Mouse (Mus musculus) MEL (cell line): ENCODE data around the gene Bpifb1. TPM values are rescaled to one million over a fixed set of nuclear protein-coding genes. Genes with fewer than 3 reads are reported as not detected.
"Not testable (repeated sequence)": the region's sequence is repeated elsewhere in the genome, so short reads cannot be mapped to it uniquely, and the experiment has no call there.

Experiments
- DNase-seq: peaks from one replicate; pipeline ENCODE4 v3.0.0; 2011; ENCODE audit warnings: low read depth, low spot score
- H3K27ac ChIP-seq: 2 replicates; pipeline ENCODE4 v1.5.1; 2012; ENCODE audit warnings: low read depth, mild to moderate bottlenecking, control low read depth, low read length, moderate library complexity; ENCODE audit not compliant: control insufficient read depth
- H3K27me3 ChIP-seq, 2 experiments: fragments of 150-350 bp in 1 of 2; sonication (generic) in 1 of 2; 2 replicates each; pipeline ENCODE4 v1.6.1; 2012; ENCODE audit warnings: low read length in 2 of 2, mild to moderate bottlenecking in 2 of 2, improper control_type of control experiment in 1 of 2, moderate library complexity in 1 of 2; ENCODE audit not compliant: insufficient read depth in 2 of 2, control insufficient read depth in 1 of 2
- H3K36me3 ChIP-seq, 2 experiments: 2 replicates each; pipeline ENCODE4 v1.6.1; 2012 to 2014; ENCODE audit warnings: low read length in 2 of 2, improper control_type of control experiment in 1 of 2, inconsistent platforms in 1 of 2, mild to moderate bottlenecking in 1 of 2; ENCODE audit not compliant: insufficient read depth in 2 of 2, control insufficient read depth in 1 of 2
- H3K4me1 ChIP-seq, 2 experiments: fragments of 150-350 bp in 1 of 2; sonication (generic) in 1 of 2; 2 replicates each; pipeline ENCODE4 v1.6.1; 2012; ENCODE audit warnings: low read length in 2 of 2, improper control_type of control experiment in 1 of 2, mild to moderate bottlenecking in 1 of 2; ENCODE audit not compliant: insufficient read depth in 2 of 2, control insufficient read depth in 1 of 2
- H3K4me3 ChIP-seq, 2 experiments: fragments of 150-350 bp in 1 of 2; sonication (generic) in 1 of 2; 2 replicates each; pipeline ENCODE4 v1.5.1; 2012; ENCODE audit warnings: low read depth in 2 of 2, low read length in 2 of 2, mild to moderate bottlenecking in 2 of 2, moderate library complexity in 2 of 2, control low read depth in 1 of 2, improper control_type of control experiment in 1 of 2; ENCODE audit not compliant: control insufficient read depth in 1 of 2, insufficient read depth in 1 of 2
- H3K79me2 ChIP-seq: 2 replicates; pipeline ENCODE4 v1.6.1; 2012; ENCODE audit warnings: mild to moderate bottlenecking, low read length, moderate library complexity; ENCODE audit not compliant: control insufficient read depth, poor library complexity, insufficient read depth
- H3K9ac ChIP-seq: 2 replicates; pipeline ENCODE4 v1.6.1; 2012; ENCODE audit warnings: low read depth, mild to moderate bottlenecking, control low read depth, low read length, moderate library complexity; ENCODE audit not compliant: control insufficient read depth, poor library complexity, severe bottlenecking
- H3K9me3 ChIP-seq: fragments of 150-350 bp; sonication (generic); replicated peaks from 2 replicates; pipeline ENCODE4 v1.6.1; 2012; ENCODE audit warnings: mild to moderate bottlenecking, low read length, improper control_type of control experiment, moderate library complexity; ENCODE audit not compliant: insufficient read depth
- CHD1 ChIP-seq: IDR thresholded peaks from 2 replicates; pipeline ENCODE4 v1.6.1; 2012; ENCODE audit warnings: low read depth, mild to moderate bottlenecking, inconsistent platforms, low read length, improper control_type of control experiment
- CTCF ChIP-seq, 3 experiments: IDR thresholded peaks in 2 of 3; conservative IDR thresholded peaks in 1 of 3; 2 replicates each; pipeline ENCODE4 v1.5.1; 2011 to 2012; ENCODE audit warnings: low read length in 3 of 3, low read depth in 2 of 3, mild to moderate bottlenecking in 2 of 3, improper control_type of control experiment in 1 of 3, inconsistent platforms in 1 of 3, mixed read lengths in 1 of 3, moderate library complexity in 1 of 3; ENCODE audit not compliant: control insufficient read depth in 1 of 3, insufficient read depth in 1 of 3, poor library complexity in 1 of 3, severe bottlenecking in 1 of 3
- E2F4 ChIP-seq: IDR thresholded peaks from 2 replicates; pipeline ENCODE4 v1.6.1; 2011; ENCODE audit warnings: low read depth, low read length, improper control_type of control experiment, borderline replicate concordance
- EP300 ChIP-seq, 2 experiments: IDR thresholded peaks; 2 replicates each; pipeline ENCODE4 v1.6.1; 2011; ENCODE audit warnings: improper control_type of control experiment in 2 of 2, low read length in 2 of 2, low read depth in 1 of 2, mild to moderate bottlenecking in 1 of 2
- HCFC1 ChIP-seq: IDR thresholded peaks from 2 replicates; pipeline ENCODE4 v1.6.1; 2012; ENCODE audit warnings: low read depth, mild to moderate bottlenecking, inconsistent platforms, low read length, improper control_type of control experiment, moderate library complexity
- KAT2A ChIP-seq: conservative IDR thresholded peaks from 2 replicates; pipeline ENCODE4 v1.6.1; 2012; ENCODE audit warnings: low read depth, low read length, improper control_type of control experiment, inconsistent platforms
- MXI1 ChIP-seq: IDR thresholded peaks from 2 replicates; pipeline ENCODE4 v1.6.1; 2011; ENCODE audit warnings: mild to moderate bottlenecking, low read depth, low read length, improper control_type of control experiment
- MYB ChIP-seq: IDR thresholded peaks from 2 replicates; pipeline ENCODE4 v1.6.1; 2011; ENCODE audit warnings: mild to moderate bottlenecking, low read depth, low read length, improper control_type of control experiment
- MYC ChIP-seq: IDR thresholded peaks from 2 replicates; pipeline ENCODE4 v1.6.1; 2011; ENCODE audit warnings: low read depth, mild to moderate bottlenecking, low read length, improper control_type of control experiment, moderate library complexity
- NELFE ChIP-seq: IDR thresholded peaks from 2 replicates; pipeline ENCODE4 v1.6.1; 2011; ENCODE audit warnings: low read depth, low read length, improper control_type of control experiment
- POLR2AphosphoS2 ChIP-seq: IDR thresholded peaks from 2 replicates; pipeline ENCODE4 v1.6.1; 2011; ENCODE audit warnings: low read length, improper control_type of control experiment
- POLR2AphosphoS5 ChIP-seq: IDR thresholded peaks from 2 replicates; pipeline ENCODE4 v1.6.1; 2012; ENCODE audit warnings: low read depth, borderline replicate concordance, mild to moderate bottlenecking, inconsistent platforms, low read length, moderate library complexity, mixed read lengths
- RAD21 ChIP-seq: IDR thresholded peaks from 2 replicates; pipeline ENCODE4 v1.6.1; 2011; ENCODE audit warnings: mild to moderate bottlenecking, low read depth, low read length, improper control_type of control experiment
- TAL1 ChIP-seq: IDR thresholded peaks from 2 replicates; pipeline ENCODE4 v1.6.1; 2012; ENCODE audit warnings: mild to moderate bottlenecking, inconsistent platforms, low read length, moderate library complexity, mixed read lengths
- TCF12 ChIP-seq: IDR thresholded peaks from 2 replicates; pipeline ENCODE4 v1.6.1; 2014; ENCODE audit warnings: low read depth, mild to moderate bottlenecking, inconsistent platforms, low read length, improper control_type of control experiment, moderate library complexity
- UBTF ChIP-seq: IDR thresholded peaks from 2 replicates; pipeline ENCODE4 v1.6.1; 2012; ENCODE audit warnings: low read depth, mild to moderate bottlenecking, inconsistent platforms, low read length, improper control_type of control experiment, moderate library complexity, borderline replicate concordance; ENCODE audit not compliant: insufficient read depth
- USF1 ChIP-seq: IDR thresholded peaks from 2 replicates; pipeline ENCODE4 v1.6.1; 2014; ENCODE audit warnings: low read depth, mild to moderate bottlenecking, inconsistent platforms, low read length, improper control_type of control experiment, moderate library complexity
- ZC3H11A ChIP-seq: IDR thresholded peaks from 2 replicates; pipeline ENCODE4 v1.6.1; 2012; ENCODE audit warnings: low read depth, mild to moderate bottlenecking, inconsistent platforms, low read length, improper control_type of control experiment
- ZKSCAN1 ChIP-seq: IDR thresholded peaks from 2 replicates; pipeline ENCODE4 v1.6.1; 2012; ENCODE audit warnings: low read depth, mild to moderate bottlenecking, inconsistent platforms, low read length, improper control_type of control experiment, moderate library complexity
- ZMIZ1 ChIP-seq: IDR thresholded peaks from 2 replicates; pipeline ENCODE4 v1.6.1; 2012; ENCODE audit warnings: low read depth, mild to moderate bottlenecking, inconsistent platforms, low read length, improper control_type of control experiment, moderate library complexity
- ZNF384 ChIP-seq: IDR thresholded peaks from 2 replicates; pipeline ENCODE4 v1.6.1; 2012; ENCODE audit warnings: low read depth, mild to moderate bottlenecking, inconsistent platforms, low read length, improper control_type of control experiment
- polyA plus RNA-seq, 2 experiments: library from polyadenylated mRNA; stranded (reverse) in 1 of 2; unstranded in 1 of 2; fragments of >175 nt in 1 of 2; fragments of >200 nt in 1 of 2; gene quantifications; 2 replicates each; pipeline versions ENCODE4 v1.2.1 to v1.2.4; 2012; ENCODE audit warnings: low replicate concordance in 2 of 2, low read depth in 1 of 2; ENCODE audit not compliant: insufficient read length in 2 of 2, insufficient read depth in 1 of 2, missing spikeins in 1 of 2
- total RNA-seq: library from RNA; depleted of rRNA; stranded (reverse); fragments of 300-350 nt; gene quantifications from 2 replicates; pipeline ENCODE4 v1.2.3, GENCODE M21; 2012

Bpifb1 gene
- total and polyA plus RNA-seq, 3 experiments = not detected

GRCm38 (mm10) chr2:154245322-154245721, 54.7 kb downstream of the Bpifb1 start:
- H3K4me1 ChIP-seq = no peaks in the 10 kb centered on the region
- H3K9ac ChIP-seq = no peak overlapping the region
- no peak for DNase-seq
- no peaks in the 10 kb centered on the region for H3K79me2 ChIP-seq
- H3K27me3 ChIP-seq = no peaks in the 10 kb centered on the region; a peak in 2 of 4 replicates
- no peak overlapping the region for H3K27ac ChIP-seq
- no peak for TF ChIP-seq KAT2A
- no peak for TF ChIP-seq TCF12
- TF ChIP-seq RAD21 = no peak
- TF ChIP-seq MYC = no peak
- TF ChIP-seq ZC3H11A = no peak
- TF ChIP-seq TAL1 = no peak
- no peak for TF ChIP-seq USF1
- TF ChIP-seq MYB = no peak
- TF ChIP-seq CTCF (IDR thresholded peaks at IDR 0.05 in 2 of 3, conservative IDR thresholded peaks at IDR 0.05 in 1 of 3; ENCODE audit: control insufficient read depth in 1 of 3, insufficient read depth in 1 of 3, low read depth in 2 of 3, low read length in 3 of 3, poor library complexity in 1 of 3, severe bottlenecking in 1 of 3) = no peak
- TF ChIP-seq NELFE = no peak
- H3K9me3 ChIP-seq = no peaks in the 10 kb centered on the region
- H3K4me3 ChIP-seq = no peak overlapping the region
- H3K36me3 ChIP-seq = no peaks in the 10 kb centered on the region

- not testable (repeated sequence) for H3K9ac ChIP-seq, H3K36me3 ChIP-seq, H3K4me3 ChIP-seq, H3K4me1 ChIP-seq, H3K27me3 ChIP-seq, H3K27ac ChIP-seq, DNase-seq, H3K9me3 ChIP-seq, H3K79me2 ChIP-seq
These were observed 64.6 kb downstream of the Bpifb1 start for GRCm38 (mm10) chr2:154255254-154255653.

- no peaks in the 10 kb centered on the region for H3K9me3 ChIP-seq
- DNase-seq = no peak
- H3K36me3 ChIP-seq = no peaks in the 10 kb centered on the region
- H3K79me2 ChIP-seq = no peaks in the 10 kb centered on the region
- TF ChIP-seq ZNF384 (no peak), CTCF (IDR thresholded peaks at IDR 0.05 in 2 of 3, conservative IDR thresholded peaks at IDR 0.05 in 1 of 3; ENCODE audit: control insufficient read depth in 1 of 3, insufficient read depth in 1 of 3, low read depth in 2 of 3, low read length in 3 of 3, poor library complexity in 1 of 3, severe bottlenecking in 1 of 3) (no peak), NELFE (no peak), POLR2AphosphoS5 (no peak), TCF12 (no peak), UBTF (no peak), TAL1 (no peak), RAD21 (no peak), E2F4 (no peak), MYC (no peak), ZMIZ1 (no peak), KAT2A (no peak), CHD1 (no peak), ZKSCAN1 (no peak), EP300 (IDR thresholded peaks at IDR 0.05; ENCODE audit: low read depth in 1 of 2, low read length in 2 of 2) (no peak), HCFC1 (no peak), MXI1 (no peak), POLR2AphosphoS2 (no peak)
- H3K9ac ChIP-seq = no peak overlapping the region
- no peaks in the 10 kb centered on the region for H3K27me3 ChIP-seq
- H3K27ac ChIP-seq = no peak overlapping the region
- no peak overlapping the region for H3K4me3 ChIP-seq
- H3K4me1 ChIP-seq = no peaks in the 10 kb centered on the region
These were observed 65.2 kb downstream of the Bpifb1 start for GRCm38 (mm10) chr2:154255770-154256169.

GRCm38 (mm10) chr2:154257554-154257953, 66.9 kb downstream of the Bpifb1 start, which contains the start of gene Bpifb9a:
Gene Bpifb9a (plus strand): TSS chr2:154257854.
- DNase-seq, H3K27me3 ChIP-seq, H3K4me3 ChIP-seq, H3K79me2 ChIP-seq, H3K27ac ChIP-seq, H3K9ac ChIP-seq, H3K9me3 ChIP-seq, H3K4me1 ChIP-seq, H3K36me3 ChIP-seq: not testable (repeated sequence)
